Mouse (Mus musculus) heart, embryonic 15.5 days (tissue): Measurements from ENCODE around the gene Tcf12. TPM values are rescaled to one million over a fixed set of nuclear protein-coding genes. Genes with fewer than 3 reads are reported as not detected.
A peak's percentile ranks its signal among the peaks of the same experiment; 100 is the strongest.

Experiments
- ATAC-seq: fragments of 200-750 bp; cut with Nextera tagmentation; replicated peaks from 2 replicates; pipeline ENCODE4 v1.8.0; 2017; ENCODE audit warnings: low read depth, moderate TSS enrichment; ENCODE audit not compliant: insufficient number of reproducible peaks, insufficient read depth, low FRiP score
- H3K27ac ChIP-seq: fragments of 300-500 bp; sonication (generic); 2 replicates; pipeline ENCODE4 v1.5.1; 2015; ENCODE audit warnings: mild to moderate bottlenecking, inconsistent platforms
- H3K27me3 ChIP-seq: fragments of 300-500 bp; sonication (generic); 2 replicates; pipeline ENCODE4 v1.6.1; 2015; ENCODE audit warnings: inconsistent platforms
- H3K36me3 ChIP-seq: fragments of 300-500 bp; sonication (generic); 2 replicates; pipeline ENCODE4 v1.6.1; 2015; ENCODE audit warnings: mild to moderate bottlenecking, inconsistent platforms
- H3K4me1 ChIP-seq: fragments of 300-500 bp; sonication (generic); replicated peaks from 2 replicates; pipeline ENCODE4 v1.6.1; 2015; ENCODE audit warnings: inconsistent platforms
- H3K4me2 ChIP-seq: fragments of 300-500 bp; sonication (generic); 2 replicates; pipeline ENCODE4 v1.6.1; 2015; ENCODE audit warnings: inconsistent platforms, mild to moderate bottlenecking, moderate library complexity
- H3K4me3 ChIP-seq: fragments of 300-500 bp; sonication (generic); 2 replicates; pipeline ENCODE4 v1.5.1; 2015; ENCODE audit warnings: mild to moderate bottlenecking, inconsistent platforms
- H3K9ac ChIP-seq: fragments of 300-500 bp; sonication (generic); 2 replicates; pipeline ENCODE4 v1.6.1; 2015; ENCODE audit warnings: mild to moderate bottlenecking, inconsistent platforms
- H3K9me3 ChIP-seq: fragments of 300-500 bp; sonication (generic); replicated peaks from 2 replicates; pipeline ENCODE4 v1.6.1; 2016; ENCODE audit warnings: inconsistent platforms
- WGBS: fragments of 180-500 bp; shearing (Covaris S2); methylation state at CpG from one replicate; pipeline ENCODE4 v1.1.7; 2015; ENCODE audit warnings: mixed read lengths; 5-methylcytosine and 5-hydroxymethylcytosine counted together
- polyA plus RNA-seq: library from polyadenylated mRNA; unstranded; fragments of >200 nt; fragmentation: Nextera tagmentation; extraction: Ambion mirVana; gene quantifications from 2 replicates; pipeline ENCODE4 v1.2.1, GENCODE M21; 2015

Gene Tcf12
- polyA plus RNA-seq, 1 experiment from 2014 or later: 29.4 TPM

- no peaks in the 10 kb centered on the region for H3K27me3 ChIP-seq
- H3K27ac ChIP-seq: no peak overlapping the region
- no peaks in the 10 kb centered on the region for H3K4me1 ChIP-seq
- no peak overlapping the region for H3K4me2 ChIP-seq
- ATAC-seq: no peak
- H3K9me3 ChIP-seq: no peaks in the 10 kb centered on the region
- H3K4me3 ChIP-seq: no peak overlapping the region
- H3K9ac ChIP-seq: no peak overlapping the region
- H3K36me3 ChIP-seq: no peaks in the 10 kb centered on the region
Observed at GRCm38 (mm10) chr9:72118490-72118889, 6.8 kb upstream of the Tcf12 start.

- H3K9ac ChIP-seq: peak overlapping the region; percentile 98
- WGBS: under 1% methylated on average over 86 of the region's 90 CpGs
Observed at GRCm38 (mm10) chr9:72111004-72111621, 558 bp downstream of the Tcf12 start.

GRCm38 (mm10) chr9:72110627-72111003 lies 1.1 kb downstream of the Tcf12 start:
- H3K4me3 ChIP-seq: peak overlapping the region; percentile 88
- peak; percentile 42; the same call in 1 of the 2 replicates for ATAC-seq
- peak overlapping the region; percentile 89 for H3K4me2 ChIP-seq
- no peaks in the 10 kb centered on the region for H3K9me3 ChIP-seq
- WGBS: under 1% methylated on average over 23 of the region's 23 CpGs
- H3K27ac ChIP-seq: peak overlapping the region; percentile 94
- no peaks in the 10 kb centered on the region for H3K27me3 ChIP-seq
- peaks cover 14% of the 10 kb centered on the region for H3K4me1 ChIP-seq
- peak overlapping the region; percentile 98 for H3K9ac ChIP-seq
- H3K36me3 ChIP-seq: 0 out of 2 replicates have a peak, but pooled peaks cover 3% of the 10 kb centered on the region

More at GRCm38 (mm10) chr9:72111004-72111621, 558 bp downstream of the Tcf12 start:
- peak; percentile 68 for ATAC-seq
- Histone ChIP-seq H3K4me2 (peak overlapping the region; percentile 89), H3K4me3 (peak overlapping the region; percentile 88), H3K27me3 (no peaks in the 10 kb centered on the region), H3K9me3 (no peaks in the 10 kb centered on the region), H3K4me1 (peaks cover 14% of the 10 kb centered on the region), H3K36me3 (0 out of 2 replicates have a peak, but pooled peaks cover 3% of the 10 kb centered on the region), H3K27ac (peak overlapping the region; percentile 94)

- no peak overlapping the region for H3K4me3 ChIP-seq
- H3K4me1 ChIP-seq: no peaks in the 10 kb centered on the region; the same call in 1 of the 2 replicates
- H3K4me2 ChIP-seq: no peak overlapping the region
- no peak overlapping the region for H3K27ac ChIP-seq
- H3K9me3 ChIP-seq: no peaks in the 10 kb centered on the region
- H3K27me3 ChIP-seq: no peaks in the 10 kb centered on the region
- H3K9ac ChIP-seq: no peak overlapping the region
- peaks cover 11% of the 10 kb centered on the region; the same call in 1 of the 2 replicates for H3K36me3 ChIP-seq
- 98% methylated on average over 1 of the region's 1 CpGs for WGBS
- ATAC-seq: no peak
Observed at GRCm38 (mm10) chr9:72103471-72103870, 8.2 kb downstream of the Tcf12 start.

DNA sequence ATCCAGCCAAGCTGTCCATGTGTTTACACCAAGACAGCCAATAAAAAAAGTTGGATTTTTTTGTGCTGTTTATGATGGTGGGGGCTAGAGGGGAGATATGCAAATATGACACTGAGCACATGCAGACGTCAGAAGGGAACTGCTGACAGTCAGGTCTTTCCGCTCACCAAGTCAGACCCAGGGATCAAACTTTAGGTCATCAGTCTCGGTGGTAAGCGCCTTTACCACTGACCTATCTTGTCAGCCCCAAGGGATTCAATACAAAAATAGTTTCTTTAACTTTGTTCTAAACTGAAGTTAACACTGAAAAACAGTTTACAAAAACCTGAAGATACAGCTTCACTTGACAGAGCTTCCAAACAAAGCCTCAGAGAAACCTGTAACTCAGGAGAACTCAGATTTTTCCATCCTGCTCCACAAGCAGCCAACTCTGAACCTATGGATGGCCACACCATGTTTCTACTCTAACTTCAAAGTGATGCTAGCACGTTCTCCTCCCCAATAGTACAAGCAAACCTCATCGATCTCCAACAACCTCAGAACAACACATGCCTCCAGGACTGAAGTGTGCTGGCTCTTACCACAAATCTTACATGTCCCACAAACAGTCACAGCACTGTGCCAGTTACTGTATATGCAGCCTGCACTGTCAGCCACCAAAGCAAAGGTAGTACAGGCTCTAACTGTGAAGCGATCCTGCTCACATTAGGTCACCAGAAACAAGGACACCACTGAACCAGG lies 11.6 kb downstream of the Tcf12 start:
- H3K27me3 ChIP-seq: no peaks in the 10 kb centered on the region
- no peak for ATAC-seq
- no peak overlapping the region for H3K4me3 ChIP-seq
- H3K9me3 ChIP-seq: no peaks in the 10 kb centered on the region
- no peak overlapping the region for H3K9ac ChIP-seq
- H3K36me3 ChIP-seq: peaks cover 8% of the 10 kb centered on the region; the same call in 1 of the 2 replicates
- 0 out of 2 replicates have a peak, but pooled peaks cover 3% of the 10 kb centered on the region for H3K4me1 ChIP-seq
- H3K4me2 ChIP-seq: no peak overlapping the region
- WGBS: 64% methylated on average over 7 of the region's 7 CpGs
- H3K27ac ChIP-seq: no peak overlapping the region

GRCm38 (mm10) chr9:72098056-72098455 lies 13.6 kb downstream of the Tcf12 start:
- 85% methylated on average over 2 of the region's 2 CpGs for WGBS
- Histone ChIP-seq H3K4me3 (no peak overlapping the region), H3K4me1 (peaks cover 3% of the 10 kb centered on the region; the same call in 1 of the 2 replicates), H3K4me2 (no peak overlapping the region), H3K36me3 (peaks cover 8% of the 10 kb centered on the region; the same call in 1 of the 2 replicates), H3K27ac (no peak overlapping the region), H3K9ac (no peak overlapping the region), H3K9me3 (no peaks in the 10 kb centered on the region), H3K27me3 (no peaks in the 10 kb centered on the region)
- no peak for ATAC-seq

GRCm38 (mm10) chr9:72097083-72097482 lies 14.6 kb downstream of the Tcf12 start:
- 80% methylated on average over 2 of the region's 2 CpGs for WGBS

DNA sequence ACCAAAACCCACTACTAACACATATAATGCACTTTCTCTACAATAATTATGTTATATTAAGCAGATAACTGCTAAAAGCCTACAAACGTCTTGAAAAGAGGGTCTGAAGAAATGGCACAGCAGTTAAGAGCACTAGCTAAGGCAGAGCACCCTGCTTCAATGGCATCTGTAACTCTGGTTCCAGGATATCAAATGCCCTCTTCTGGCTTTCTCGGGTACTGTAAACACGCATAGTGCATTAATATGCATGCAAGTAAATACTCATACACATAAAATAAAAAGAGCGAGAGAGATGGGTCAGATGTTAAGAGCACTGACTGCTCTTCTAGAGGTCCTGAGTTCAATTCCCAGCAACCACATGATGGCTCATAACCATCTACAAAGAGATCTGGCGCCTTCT lies 17.0 kb downstream of the Tcf12 start:
- Histone ChIP-seq H3K4me3 (no peak overlapping the region), H3K9me3 (no peaks in the 10 kb centered on the region), H3K27me3 (no peaks in the 10 kb centered on the region), H3K36me3 (no peaks in the 10 kb centered on the region; the same call in 1 of the 2 replicates), H3K4me1 (peaks cover 3% of the 10 kb centered on the region; the same call in 1 of the 2 replicates), H3K9ac (no peak overlapping the region), H3K27ac (no peak overlapping the region), H3K4me2 (no peak overlapping the region)
- no peak for ATAC-seq
- WGBS: 91% methylated on average over 5 of the region's 5 CpGs

More at GRCm38 (mm10) chr9:72097083-72097482, 14.6 kb downstream of the Tcf12 start:
- peaks cover 3% of the 10 kb centered on the region; the same call in 1 of the 2 replicates for H3K4me1 ChIP-seq
- H3K4me3 ChIP-seq: no peak overlapping the region
- H3K4me2 ChIP-seq: no peak overlapping the region
- H3K27ac ChIP-seq: no peak overlapping the region
- no peaks in the 10 kb centered on the region for H3K27me3 ChIP-seq
- no peaks in the 10 kb centered on the region for H3K9me3 ChIP-seq
- H3K36me3 ChIP-seq: peaks cover under 1% of the 10 kb centered on the region; the same call in 1 of the 2 replicates
- no peak overlapping the region for H3K9ac ChIP-seq
- ATAC-seq: no peak

GRCm38 (mm10) chr9:72092191-72092590 lies 19.5 kb downstream of the Tcf12 start:
- Histone ChIP-seq H3K4me3 (no peak overlapping the region), H3K36me3 (no peaks in the 10 kb centered on the region; the same call in 1 of the 2 replicates), H3K4me1 (peaks cover 3% of the 10 kb centered on the region; the same call in 1 of the 2 replicates), H3K9ac (no peak overlapping the region), H3K4me2 (no peak overlapping the region), H3K27ac (no peak overlapping the region), H3K9me3 (no peaks in the 10 kb centered on the region), H3K27me3 (no peaks in the 10 kb centered on the region)
- 71% methylated on average over 1 of the region's 1 CpGs for WGBS
- ATAC-seq: no peak

- Histone ChIP-seq H3K4me2 (no peak overlapping the region), H3K9me3 (no peaks in the 10 kb centered on the region), H3K9ac (no peak overlapping the region), H3K4me1 (peaks cover 11% of the 10 kb centered on the region), H3K4me3 (no peak overlapping the region), H3K27me3 (no peaks in the 10 kb centered on the region), H3K36me3 (no peaks in the 10 kb centered on the region), H3K27ac (no peak overlapping the region)
- WGBS: 76% methylated on average over 3 of the region's 3 CpGs
- no peak for ATAC-seq
Observed at GRCm38 (mm10) chr9:72088893-72089611, 22.6 kb downstream of the Tcf12 start.

DNA sequence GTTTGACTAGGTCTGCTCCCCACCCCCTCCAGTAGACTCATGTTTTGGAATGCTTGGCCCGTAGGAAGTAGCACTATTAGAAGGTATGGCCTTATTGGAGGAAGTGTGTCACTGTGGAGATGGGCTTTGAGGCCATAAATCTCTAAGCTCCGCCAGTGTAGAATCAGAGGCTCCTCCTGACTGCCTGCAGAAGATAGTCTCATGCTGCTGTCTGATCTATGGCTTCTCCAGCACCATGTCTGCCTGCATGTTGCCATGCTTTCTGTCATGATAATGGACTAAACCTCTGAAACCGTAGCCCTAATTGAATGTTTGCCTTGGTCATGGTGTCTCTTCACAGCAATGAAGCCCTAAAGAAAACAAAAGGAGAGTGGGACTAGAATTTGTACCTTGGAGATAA lies 26.7 kb downstream of the Tcf12 start:
- 62% methylated on average over 3 of the region's 3 CpGs for WGBS
- H3K4me2 ChIP-seq: no peak overlapping the region
- no peak overlapping the region for H3K4me3 ChIP-seq
- H3K36me3 ChIP-seq: no peaks in the 10 kb centered on the region
- H3K9ac ChIP-seq: no peak overlapping the region
- H3K27me3 ChIP-seq: no peaks in the 10 kb centered on the region
- H3K27ac ChIP-seq: peak overlapping the region; percentile 20; the same call in 1 of the 2 replicates
- H3K4me1 ChIP-seq: peaks cover 14% of the 10 kb centered on the region
- no peaks in the 10 kb centered on the region for H3K9me3 ChIP-seq
- ATAC-seq: no peak
